Mouse (Mus musculus) embryo, embryonic 11.5 days (tissue): ENCODE measurements around the gene Cactin.
A peak's percentile ranks its signal among the peaks of the same experiment; 100 is the strongest.

Experiments used
- DNase-seq: peaks from one replicate; pipeline ENCODE4 v3.0.0-alpha.2; 2012; ENCODE audit warnings: low read depth, low spot score

The Cactin gene

DNA sequence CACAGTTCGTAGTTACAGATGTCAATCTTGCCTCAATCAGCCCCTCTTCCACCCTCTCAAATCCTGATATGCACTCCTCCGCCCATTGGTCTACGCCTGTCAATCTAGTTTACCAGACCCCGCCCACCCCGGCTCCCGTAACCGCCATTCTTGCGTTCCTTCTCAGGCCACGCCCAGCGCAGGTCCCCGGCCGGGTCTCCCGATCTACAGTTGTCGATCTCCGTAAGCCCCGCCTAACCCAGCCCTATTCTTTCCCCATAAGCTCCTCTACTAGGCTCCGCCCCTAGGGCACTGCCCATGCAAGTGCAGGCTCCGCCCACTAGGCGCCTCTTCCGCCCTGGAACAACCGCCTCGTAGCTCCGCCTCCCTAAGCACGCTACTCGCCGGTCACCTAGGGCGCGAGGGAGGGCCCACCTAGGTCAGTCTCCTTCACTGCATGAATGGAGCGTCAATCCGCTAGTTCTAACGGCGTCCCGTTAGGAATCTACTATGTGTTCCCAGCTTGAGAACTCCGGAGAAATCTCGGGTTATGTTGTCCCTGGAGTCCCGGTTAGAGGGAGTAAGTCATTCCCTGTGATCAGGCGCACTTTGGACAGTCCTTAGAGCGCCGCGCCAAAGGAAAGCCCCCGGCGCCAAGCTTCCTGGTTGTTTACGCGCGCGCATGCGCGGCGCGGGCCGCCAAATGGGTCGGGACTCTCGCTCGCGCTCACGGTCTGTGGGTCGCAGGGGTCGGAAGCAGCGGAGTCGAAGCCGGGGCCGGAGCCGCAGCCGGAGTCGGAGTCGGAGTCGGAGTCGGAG is at the start of gene Cactin:
Gene Cactin (plus strand): TSS at position 554 of the 798 bp plus-strand sequence.
- DNase-seq, result peak; percentile 100

DNA sequence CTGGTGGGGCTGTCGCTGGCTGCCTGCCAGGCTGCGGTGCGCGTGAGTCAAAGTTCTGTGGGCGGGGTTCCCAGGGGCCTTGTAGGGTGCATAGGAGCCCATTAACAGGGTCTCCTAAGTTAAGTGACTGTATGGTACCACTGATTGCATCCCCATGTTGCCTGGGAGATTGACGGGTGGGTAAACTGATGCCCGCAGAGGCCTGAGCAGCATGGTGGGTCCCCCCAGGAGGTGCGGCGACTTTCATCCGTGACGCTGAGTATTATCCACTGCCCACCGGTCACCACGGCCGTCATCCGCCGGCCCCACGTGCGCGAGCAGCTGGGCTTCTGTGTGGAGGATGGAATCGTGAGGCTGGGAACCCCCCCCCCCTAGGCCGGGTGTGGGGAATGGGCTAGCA is 48.5 kb upstream of the Cactin start:
- no peak for DNase-seq

GRCm38 (mm10) chr10:81273842-81274241 is 47.1 kb upstream of the Cactin start:
- no peak for DNase-seq

DNA sequence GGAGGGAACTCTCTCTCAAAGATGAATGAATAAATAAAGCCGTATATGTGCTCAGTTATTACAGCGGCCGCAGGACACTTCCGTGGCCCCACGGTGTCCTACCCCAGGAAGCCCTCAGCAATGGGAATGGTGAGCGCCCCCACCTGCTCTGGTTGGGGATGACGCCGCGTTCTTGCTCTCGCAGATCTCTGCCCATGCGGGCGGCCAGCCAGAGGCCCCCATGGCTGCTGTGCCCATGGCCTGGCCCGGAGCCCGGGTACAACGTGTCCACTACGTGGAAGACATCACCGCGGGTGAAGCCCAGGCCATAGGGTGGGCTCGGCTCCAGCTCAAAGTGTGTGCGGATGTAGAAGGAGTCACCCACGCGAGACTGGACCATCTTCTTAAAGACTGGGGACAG is 43.2 kb upstream of the Cactin start:
- DNase-seq, result no peak

DNA sequence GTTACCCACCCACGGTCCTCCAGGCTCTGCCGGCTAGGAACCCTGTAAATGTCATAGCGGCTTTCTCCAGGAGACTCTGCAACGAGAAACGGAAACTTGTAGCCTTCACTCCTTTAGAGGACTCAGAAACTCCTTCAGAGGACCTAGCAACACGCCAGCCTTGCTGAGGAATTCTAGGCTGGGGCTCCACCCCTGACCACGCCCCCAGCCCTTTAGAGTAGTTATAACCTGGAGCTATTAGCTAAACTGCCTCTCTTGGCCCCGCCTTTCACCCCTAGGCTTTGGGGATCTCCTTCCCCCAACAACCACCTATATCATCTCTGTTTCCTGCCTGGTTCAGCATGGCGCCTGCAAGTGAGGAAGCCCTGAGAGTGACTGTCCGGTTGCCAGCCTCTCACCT is 41.4 kb upstream of the Cactin start:
- DNase-seq, result no peak

DNA sequence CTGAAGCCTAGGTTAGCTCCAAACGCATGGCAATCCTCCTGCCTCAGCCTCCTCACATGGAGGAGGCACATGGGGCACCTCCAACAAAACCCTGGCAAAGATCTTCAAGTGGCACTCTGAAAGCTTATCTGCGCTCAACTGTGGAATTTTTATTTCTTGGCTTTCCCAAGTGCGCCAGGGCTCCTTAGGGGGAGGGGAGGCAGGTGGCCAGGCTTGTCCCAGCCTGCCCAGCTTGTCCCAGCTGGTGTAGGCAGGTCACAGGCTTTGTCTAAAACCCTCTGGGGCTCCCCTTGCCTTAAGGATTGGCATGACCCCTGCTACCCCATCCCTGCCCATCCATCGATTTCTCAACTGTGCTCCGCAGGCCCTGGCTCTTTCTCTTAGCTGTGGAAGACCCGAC is 36.7 kb upstream of the Cactin start:
- DNase-seq, result no peak

GRCm38 (mm10) chr10:81284719-81285118 is 36.2 kb upstream of the Cactin start:
- DNase-seq, result no peak

GRCm38 (mm10) chr10:81285694-81286450 is 35.0 kb upstream of the Cactin start:
- peak; percentile 86 for DNase-seq

DNA sequence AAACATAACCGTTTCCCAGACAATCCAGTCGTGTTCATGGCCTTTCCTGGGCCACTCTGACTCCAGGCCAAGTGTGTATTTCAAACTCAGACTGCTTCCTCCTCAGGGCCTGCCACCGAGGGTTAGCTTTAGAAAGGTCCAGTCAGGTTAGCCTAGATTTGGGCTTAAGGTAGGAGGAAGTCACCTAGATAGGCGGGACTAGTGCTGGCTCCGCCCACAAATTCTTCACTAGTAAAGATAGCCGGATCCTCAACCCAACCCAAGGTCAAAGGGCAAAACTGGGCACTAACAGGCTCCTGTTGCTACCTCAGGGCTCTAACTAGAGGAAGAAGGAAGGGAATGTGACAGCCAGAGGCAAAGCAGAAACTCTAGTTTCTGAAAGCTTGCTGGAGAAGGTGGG is 34.3 kb upstream of the Cactin start:
- no peak for DNase-seq

GRCm38 (mm10) chr10:81287513-81288157 is 33.3 kb upstream of the Cactin start:
- no peak for DNase-seq

DNA sequence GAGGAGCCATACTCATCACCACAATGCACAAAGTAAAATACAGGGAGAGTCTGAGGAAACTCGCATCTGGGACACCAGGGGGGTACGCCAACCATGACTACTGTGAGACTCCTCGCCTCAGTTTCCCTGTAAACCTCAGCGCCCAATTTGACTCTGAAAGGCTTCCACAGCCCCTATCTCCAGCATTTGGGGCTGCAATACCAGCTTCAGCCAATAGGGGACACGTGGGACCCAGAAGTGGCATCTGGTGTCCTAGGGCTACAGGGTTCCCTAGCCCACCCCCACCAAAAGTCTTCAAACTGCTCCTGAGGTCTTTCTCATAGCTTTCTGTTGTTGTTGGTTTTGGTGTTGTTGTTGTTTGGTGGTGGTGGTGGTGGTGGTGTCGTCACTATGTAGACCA is 32.3 kb upstream of the Cactin start:
- no peak for DNase-seq

- DNase-seq, result peak; percentile 64
These were observed 31.6 kb upstream of the Cactin start for GRCm38 (mm10) chr10:81289278-81289677.

DNA sequence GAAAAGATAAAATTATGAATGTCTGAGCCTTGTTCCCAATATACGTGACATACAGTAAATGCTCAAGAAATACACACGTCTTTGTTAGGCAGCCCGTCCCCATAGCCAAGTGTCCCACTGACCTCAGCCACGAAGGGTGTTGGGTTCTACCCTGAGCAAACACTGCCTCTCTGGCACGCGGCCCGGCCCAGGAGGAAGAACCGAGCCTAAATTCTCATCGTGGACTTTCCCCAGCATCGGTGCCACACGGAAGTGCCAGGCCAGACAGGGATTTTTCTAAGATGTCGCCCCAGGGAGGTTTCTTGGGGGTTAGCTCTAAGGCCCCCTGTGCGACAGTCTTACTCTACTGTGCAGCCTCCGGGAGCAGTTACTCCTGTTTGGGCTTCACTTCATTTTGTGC is 31.1 kb upstream of the Cactin start:
- no peak for DNase-seq

GRCm38 (mm10) chr10:81290698-81291460 is 30.0 kb upstream of the Cactin start:
- DNase-seq, result no peak

DNA sequence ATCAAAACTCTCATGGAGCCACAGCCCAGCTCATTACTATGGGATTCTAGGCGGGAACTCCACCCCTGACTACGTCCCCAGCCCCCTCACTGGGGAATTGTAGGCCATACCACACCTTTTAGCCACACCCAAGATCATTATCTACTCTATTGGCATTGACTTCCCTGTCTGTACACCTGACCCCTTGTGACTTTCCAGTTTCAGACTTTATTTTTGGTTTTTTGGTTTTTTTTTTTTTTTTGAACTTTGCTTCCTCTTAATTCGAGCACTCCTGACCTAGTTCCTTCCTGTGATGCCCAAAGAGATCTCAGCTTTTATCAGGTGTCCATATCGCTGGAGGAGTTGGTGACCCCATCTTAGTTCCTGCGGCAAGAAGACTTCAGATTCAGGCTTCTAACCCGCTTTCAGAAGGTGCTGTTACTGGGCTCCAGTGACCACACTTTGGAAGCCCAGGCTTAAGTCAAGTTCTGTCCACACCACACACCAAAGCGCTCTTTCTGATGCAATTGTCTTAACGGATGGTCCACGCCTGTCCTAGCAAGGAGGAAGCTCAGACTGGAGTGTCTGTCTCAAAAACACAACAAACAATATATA is 29.3 kb upstream of the Cactin start, which contains the start of gene Tjp3:
Gene Tjp3 (minus strand): TSS at position 71 of the 594 bp plus-strand sequence.
- no peak for DNase-seq

DNA sequence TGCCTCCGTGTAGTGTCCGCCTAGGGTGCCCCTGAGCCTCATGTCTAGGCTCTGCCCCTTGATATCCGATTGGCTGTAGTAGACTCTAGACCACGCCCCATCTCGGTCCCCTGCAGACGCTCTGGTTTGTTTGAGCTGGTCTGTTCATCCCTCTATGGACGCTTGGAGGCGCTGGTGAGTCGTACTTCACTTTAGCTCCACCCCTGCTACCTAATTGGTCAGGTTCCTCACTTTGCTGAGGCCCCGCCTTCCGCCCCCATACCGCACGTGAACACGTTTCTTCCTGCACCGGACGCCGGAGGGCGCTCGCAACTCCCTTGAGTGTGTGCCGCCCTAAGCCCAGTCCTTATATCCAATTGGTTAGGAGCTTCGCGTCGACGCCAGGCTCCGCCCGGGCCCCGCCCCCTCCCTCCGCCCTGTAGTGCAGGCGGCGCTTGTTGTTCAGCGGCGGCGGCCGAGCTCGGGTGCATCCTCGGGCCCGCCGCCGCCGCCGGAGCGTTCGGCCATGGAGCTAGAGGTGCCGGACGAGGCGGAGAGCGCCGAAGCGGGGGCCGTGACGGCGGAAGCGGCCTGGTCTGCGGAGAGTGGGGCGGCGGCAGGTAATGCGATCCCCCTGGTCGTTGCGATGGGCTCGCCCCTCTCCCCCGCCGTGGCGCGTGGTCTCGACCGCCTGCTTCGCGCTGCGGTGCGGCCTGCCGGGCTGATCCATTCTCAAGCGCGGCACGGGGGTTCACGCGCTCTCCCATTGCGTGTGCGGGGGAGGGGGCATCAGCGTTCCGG is 28.2 kb upstream of the Cactin start, which contains the start of gene Pip5k1c:
Gene Pip5k1c (plus strand): TSS at position 410 of the 780 bp plus-strand sequence.
- DNase-seq, result peak; percentile 99

DNA sequence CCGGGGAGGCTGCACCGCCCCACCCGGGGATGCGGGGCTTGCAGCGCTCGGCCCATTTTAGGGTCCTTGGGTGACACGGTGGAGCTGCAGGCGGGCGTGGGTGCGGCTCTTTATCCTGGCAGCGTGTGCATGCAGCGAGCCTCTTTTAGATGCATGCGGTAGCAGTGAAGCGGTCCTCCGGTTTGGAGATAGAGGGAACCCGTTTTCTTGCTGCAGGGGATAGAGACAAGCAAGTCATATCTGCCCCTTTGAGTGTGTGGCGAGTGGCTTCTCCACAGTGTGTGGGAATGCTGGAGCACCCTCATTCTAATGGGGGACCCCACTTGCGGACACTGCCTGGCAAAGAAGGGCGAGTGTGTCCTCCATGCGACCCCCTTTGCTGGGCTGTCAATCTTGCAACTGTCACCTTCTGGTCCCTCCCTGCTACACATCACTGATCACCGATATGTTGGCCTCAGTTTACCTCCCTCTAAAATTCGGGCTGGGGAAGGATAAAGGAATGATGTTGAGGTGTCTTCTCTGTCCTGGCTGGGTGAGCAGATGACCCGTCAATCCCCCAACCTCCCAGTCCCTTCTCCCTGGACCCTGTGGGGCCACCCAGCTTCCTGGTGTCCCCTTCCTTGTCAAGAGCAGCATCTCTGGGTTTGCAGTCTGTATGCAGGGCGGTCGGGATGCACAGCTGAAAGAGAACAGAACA is 27.4 kb upstream of the Cactin start:
- DNase-seq, result no peak

GRCm38 (mm10) chr10:81294442-81294841 is 26.5 kb upstream of the Cactin start:
- no peak for DNase-seq

GRCm38 (mm10) chr10:81295185-81295584 is 25.7 kb upstream of the Cactin start:
- no peak for DNase-seq

GRCm38 (mm10) chr10:81297246-81297645 is 23.7 kb upstream of the Cactin start:
- DNase-seq, result no peak
